Mouse (Mus musculus): ENCODE measurements around the gene Resf1. TPM values are rescaled to one million over a fixed set of nuclear protein-coding genes. Genes with fewer than 3 reads are reported as not detected.

Resf1 gene
- total RNA-seq, 1 experiment = 124 TPM

- no peak for DNase-seq (ENCODE audit: low read depth, low spot score)
- Histone ChIP-seq H3K9ac (ENCODE audit: insufficient read depth, low read depth, low read length, poor library complexity, severe bottlenecking) (no peak overlapping the region), H3K4me3 (ENCODE audit: insufficient read depth in 1 of 2, low read depth in 1 of 2, low read length in 2 of 2, poor library complexity in 1 of 2, severe bottlenecking in 1 of 2) (no peak overlapping the region), H3K36me3 (ENCODE audit: control insufficient read depth, insufficient read depth, low read length, poor library complexity, severe bottlenecking) (peaks cover 29% of the 10 kb centered on the region), H3K27ac (ENCODE audit: insufficient read depth, low read depth, low read length, poor library complexity, severe bottlenecking) (no peak overlapping the region), H3K9me3 (ENCODE audit: control insufficient read depth, insufficient read depth, low read depth, low read length) (no peaks in the 10 kb centered on the region), H3K4me1 (ENCODE audit: control insufficient read depth in 2 of 2, insufficient read depth in 2 of 2, low read length in 2 of 2, poor library complexity in 1 of 2) (0 out of 4 replicates have a peak, but pooled peaks cover 0 to 1% of the 10 kb centered on the region in 2 experiments)
- in situ Hi-C loops (cut with MboI; ENCODE audit: low sequenced_read_pairs in 2 of 2, unreplicated experiment in 2 of 2) = no loop called here
- TF ChIP-seq MAFK (IDR thresholded peaks at IDR 0.05; ENCODE audit: insufficient read depth, low read depth, low read length) = no peak
- TF ChIP-seq HCFC1 (IDR thresholded peaks at IDR 0.05; ENCODE audit: borderline replicate concordance, insufficient read depth, low read length) = no peak
Measured at GRCm38 (mm10) chr6:149329071-149329470, 19.9 kb downstream of the Resf1 start.

GRCm38 (mm10) chr6:149330332-149330731 lies 21.1 kb downstream of the Resf1 start:
- DNase-seq (ENCODE audit: low read depth, low spot score) = no peak
- no peaks in the 10 kb centered on the region for H3K9me3 ChIP-seq (ENCODE audit: control insufficient read depth, insufficient read depth, low read depth, low read length)
- no peak overlapping the region for H3K27ac ChIP-seq (ENCODE audit: insufficient read depth, low read depth, low read length, poor library complexity, severe bottlenecking)
- no peak for TF ChIP-seq ZNF384 (IDR thresholded peaks at IDR 0.05; ENCODE audit: low read depth, low read length)
- TF ChIP-seq ZC3H11A (IDR thresholded peaks at IDR 0.05; ENCODE audit: borderline replicate concordance, low read depth, low read length) = no peak
- H3K36me3 ChIP-seq (ENCODE audit: control insufficient read depth, insufficient read depth, low read length, poor library complexity, severe bottlenecking) = peaks cover 37% of the 10 kb centered on the region
- in situ Hi-C loops (cut with MboI; ENCODE audit: low sequenced_read_pairs in 2 of 2, unreplicated experiment in 2 of 2) = no loop called here
- H3K9ac ChIP-seq (ENCODE audit: insufficient read depth, low read depth, low read length, poor library complexity, severe bottlenecking) = no peak overlapping the region
- H3K4me1 ChIP-seq (ENCODE audit: control insufficient read depth in 2 of 2, insufficient read depth in 2 of 2, low read length in 2 of 2, poor library complexity in 1 of 2) = peaks cover 0 to 1% of the 10 kb centered on the region in 2 experiments; a peak in 1 of 4 replicates
- H3K4me3 ChIP-seq (ENCODE audit: insufficient read depth in 1 of 2, low read depth in 1 of 2, low read length in 2 of 2, poor library complexity in 1 of 2, severe bottlenecking in 1 of 2) = no peak overlapping the region; a peak in 1 of 4 replicates

- no peak overlapping the region for H3K9ac ChIP-seq (ENCODE audit: insufficient read depth, low read depth, low read length, poor library complexity, severe bottlenecking)
- H3K9me3 ChIP-seq (ENCODE audit: control insufficient read depth, insufficient read depth, low read depth, low read length) = no peaks in the 10 kb centered on the region
- H3K27ac ChIP-seq (ENCODE audit: insufficient read depth, low read depth, low read length, poor library complexity, severe bottlenecking) = no peak overlapping the region
- in situ Hi-C loops (cut with MboI; ENCODE audit: low sequenced_read_pairs in 2 of 2, unreplicated experiment in 2 of 2) = no loop called here
- no peak for DNase-seq (ENCODE audit: low read depth, low spot score)
- no peak overlapping the region for H3K4me3 ChIP-seq (ENCODE audit: insufficient read depth in 1 of 2, low read depth in 1 of 2, low read length in 2 of 2, poor library complexity in 1 of 2, severe bottlenecking in 1 of 2)
- peaks cover 21% of the 10 kb centered on the region for H3K36me3 ChIP-seq (ENCODE audit: control insufficient read depth, insufficient read depth, low read length, poor library complexity, severe bottlenecking)
- TF ChIP-seq ZC3H11A (IDR thresholded peaks at IDR 0.05; ENCODE audit: borderline replicate concordance, low read depth, low read length) (no peak), CHD2 (IDR thresholded peaks at IDR 0.05; ENCODE audit: low read depth, low read length) (no peak), HCFC1 (IDR thresholded peaks at IDR 0.05; ENCODE audit: borderline replicate concordance, insufficient read depth, low read length) (no peak), ZNF384 (IDR thresholded peaks at IDR 0.05; ENCODE audit: low read depth, low read length) (no peak), MAFK (IDR thresholded peaks at IDR 0.05; ENCODE audit: insufficient read depth, low read depth, low read length) (no peak)
- H3K4me1 ChIP-seq (ENCODE audit: control insufficient read depth in 2 of 2, insufficient read depth in 2 of 2, low read length in 2 of 2, poor library complexity in 1 of 2) = peaks cover 2 to 6% of the 10 kb centered on the region in 2 experiments; a peak in 2 of 4 replicates
Measured at GRCm38 (mm10) chr6:149333036-149333435, 23.8 kb downstream of the Resf1 start.

- no peak for DNase-seq (ENCODE audit: low read depth, low spot score)
- in situ Hi-C loops (cut with MboI; ENCODE audit: low sequenced_read_pairs in 2 of 2, unreplicated experiment in 2 of 2) = no loop called here
- Histone ChIP-seq H3K27ac (ENCODE audit: insufficient read depth, low read depth, low read length, poor library complexity, severe bottlenecking) (no peak overlapping the region; the same call in 1 of the 2 replicates), H3K4me3 (ENCODE audit: insufficient read depth in 1 of 2, low read depth in 1 of 2, low read length in 2 of 2, poor library complexity in 1 of 2, severe bottlenecking in 1 of 2) (no peak overlapping the region), H3K36me3 (ENCODE audit: control insufficient read depth, insufficient read depth, low read length, poor library complexity, severe bottlenecking) (peaks cover 11% of the 10 kb centered on the region), H3K9ac (ENCODE audit: insufficient read depth, low read depth, low read length, poor library complexity, severe bottlenecking) (no peak overlapping the region), H3K9me3 (ENCODE audit: control insufficient read depth, insufficient read depth, low read depth, low read length) (no peaks in the 10 kb centered on the region), H3K4me1 (ENCODE audit: control insufficient read depth in 2 of 2, insufficient read depth in 2 of 2, low read length in 2 of 2, poor library complexity in 1 of 2) (peaks cover 2 to 11% of the 10 kb centered on the region in 2 experiments; a peak in 2 of 4 replicates)
- no peak for TF ChIP-seq HCFC1 (IDR thresholded peaks at IDR 0.05; ENCODE audit: borderline replicate concordance, insufficient read depth, low read length)
- no peak for TF ChIP-seq CHD2 (IDR thresholded peaks at IDR 0.05; ENCODE audit: low read depth, low read length)
- TF ChIP-seq ZNF384 (IDR thresholded peaks at IDR 0.05; ENCODE audit: low read depth, low read length) = no peak
- TF ChIP-seq ZC3H11A (IDR thresholded peaks at IDR 0.05; ENCODE audit: borderline replicate concordance, low read depth, low read length) = no peak
- TF ChIP-seq MAFK (IDR thresholded peaks at IDR 0.05; ENCODE audit: insufficient read depth, low read depth, low read length) = no peak
Measured at GRCm38 (mm10) chr6:149337990-149338389, 28.8 kb downstream of the Resf1 start.

GRCm38 (mm10) chr6:149338622-149339021 lies 29.4 kb downstream of the Resf1 start:
- no peak for DNase-seq (ENCODE audit: low read depth, low spot score)
- in situ Hi-C loops (cut with MboI; ENCODE audit: low sequenced_read_pairs in 2 of 2, unreplicated experiment in 2 of 2) = no loop called here
- Histone ChIP-seq H3K4me1 (ENCODE audit: control insufficient read depth in 2 of 2, insufficient read depth in 2 of 2, low read length in 2 of 2, poor library complexity in 1 of 2) (peaks cover 2 to 11% of the 10 kb centered on the region in 2 experiments; a peak in 2 of 4 replicates), H3K9me3 (ENCODE audit: control insufficient read depth, insufficient read depth, low read depth, low read length) (no peaks in the 10 kb centered on the region), H3K36me3 (ENCODE audit: control insufficient read depth, insufficient read depth, low read length, poor library complexity, severe bottlenecking) (peaks cover 8% of the 10 kb centered on the region), H3K4me3 (ENCODE audit: insufficient read depth in 1 of 2, low read depth in 1 of 2, low read length in 2 of 2, poor library complexity in 1 of 2, severe bottlenecking in 1 of 2) (no peak overlapping the region), H3K27ac (ENCODE audit: insufficient read depth, low read depth, low read length, poor library complexity, severe bottlenecking) (no peak overlapping the region), H3K9ac (ENCODE audit: insufficient read depth, low read depth, low read length, poor library complexity, severe bottlenecking) (no peak overlapping the region)
- TF ChIP-seq ZNF384 (IDR thresholded peaks at IDR 0.05; ENCODE audit: low read depth, low read length) (no peak), MAFK (IDR thresholded peaks at IDR 0.05; ENCODE audit: insufficient read depth, low read depth, low read length) (no peak)

Measured in ES-E14 (cell line).